Mouse (Mus musculus) intestine, embryonic 15.5 days (tissue): ENCODE measurements around the gene Gm20388. TPM values are rescaled to one million over a fixed set of nuclear protein-coding genes. Genes with fewer than 3 reads are reported as not detected.
A peak's percentile ranks its signal among the peaks of the same experiment; 100 is the strongest.

Experiments
- ATAC-seq: fragments of 200-750 bp; cut with Nextera tagmentation; 2 replicates; pipeline ENCODE4 v1.8.0; 2017; ENCODE audit warnings: moderate TSS enrichment, moderate library complexity
- H3K27ac ChIP-seq: fragments of 300-500 bp; sonication (generic); 2 replicates; pipeline ENCODE4 v1.5.1; 2015; ENCODE audit warnings: mild to moderate bottlenecking, inconsistent platforms
- H3K27me3 ChIP-seq: fragments of 300-500 bp; sonication (generic); replicated peaks from 2 replicates; pipeline ENCODE4 v1.6.1; 2015; ENCODE audit warnings: inconsistent platforms
- H3K36me3 ChIP-seq: fragments of 300-500 bp; sonication (generic); 2 replicates; pipeline ENCODE4 v1.6.1; 2015; ENCODE audit warnings: inconsistent platforms
- H3K4me1 ChIP-seq: fragments of 300-500 bp; sonication (generic); replicated peaks from 2 replicates; pipeline ENCODE4 v1.6.1; 2015; ENCODE audit warnings: inconsistent platforms
- H3K4me2 ChIP-seq: fragments of 300-500 bp; sonication (generic); replicated peaks from 2 replicates; pipeline ENCODE4 v1.6.1; 2015; ENCODE audit warnings: mild to moderate bottlenecking, inconsistent platforms
- H3K4me3 ChIP-seq: fragments of 300-500 bp; sonication (generic); replicated peaks from 2 replicates; pipeline ENCODE4 v1.5.1; 2015; ENCODE audit warnings: inconsistent platforms
- H3K9ac ChIP-seq: fragments of 300-500 bp; sonication (generic); 2 replicates; pipeline ENCODE4 v1.6.1; 2015; ENCODE audit warnings: inconsistent platforms
- H3K9me3 ChIP-seq: fragments of 300-500 bp; sonication (generic); 2 replicates; pipeline ENCODE4 v1.6.1; 2016; ENCODE audit warnings: inconsistent platforms
- WGBS: fragments of 180-500 bp; shearing (Covaris S2); methylation state at CpG from one replicate; pipeline ENCODE4 v1.1.7; 2015; 5-methylcytosine and 5-hydroxymethylcytosine counted together
- polyA plus RNA-seq: library from polyadenylated mRNA; unstranded; fragments of >200 nt; fragmentation: Nextera tagmentation; extraction: Ambion mirVana; gene quantifications from 2 replicates; pipeline ENCODE4 v1.2.1, GENCODE M21; 2015

Gm20388 gene
- polyA plus RNA-seq, 1 experiment from 2014 or later = not detected

DNA sequence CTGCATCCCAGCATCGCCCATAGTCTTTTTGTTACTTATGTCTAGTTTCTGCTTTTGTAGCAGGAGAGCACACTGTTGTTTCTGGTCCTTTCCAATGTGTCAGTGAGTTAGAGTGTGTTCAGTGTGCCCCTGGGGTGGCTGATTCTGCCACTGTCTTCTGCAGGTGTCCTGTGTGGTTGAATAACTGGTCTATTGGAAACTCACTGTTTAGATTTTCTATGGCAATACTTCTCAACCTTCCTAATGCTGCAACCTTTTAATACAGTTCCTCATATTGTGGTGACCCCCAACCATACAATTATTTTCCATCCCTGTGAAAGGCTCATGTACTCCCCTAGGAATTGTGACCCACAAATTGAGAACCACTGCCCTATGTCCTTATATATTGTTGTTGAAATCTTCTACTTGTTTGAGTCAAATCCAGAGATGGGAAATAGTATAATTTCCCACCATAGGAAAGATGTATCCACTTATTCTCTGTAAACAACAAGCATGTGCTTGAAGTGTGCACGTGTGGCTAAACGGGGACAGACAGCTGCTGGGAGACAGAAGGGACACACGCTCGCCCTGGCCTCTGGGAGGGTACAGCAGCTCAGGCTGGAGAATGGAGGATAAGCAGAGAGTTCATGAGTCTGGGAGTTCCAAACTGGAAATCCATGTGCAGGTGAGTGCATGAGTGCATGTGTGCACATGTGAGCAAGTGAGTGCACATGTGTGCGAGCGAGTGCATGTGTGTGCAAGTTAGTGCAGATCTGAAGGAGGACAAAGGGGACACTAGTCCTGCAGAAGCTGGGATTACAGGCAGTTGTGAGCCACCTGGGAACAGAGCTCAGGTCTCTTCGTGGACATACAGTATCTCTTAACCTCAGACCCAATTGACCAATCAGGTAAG is 1931.7 kb downstream of the Gm20388 start:
- H3K27ac ChIP-seq = no peak overlapping the region
- H3K4me3 ChIP-seq = no peak overlapping the region
- H3K36me3 ChIP-seq = no peaks in the 10 kb centered on the region
- no peak overlapping the region for H3K9ac ChIP-seq
- no peaks in the 10 kb centered on the region for H3K27me3 ChIP-seq
- WGBS = 81% methylated on average over 8 of the region's 8 CpGs
- no peak overlapping the region for H3K4me2 ChIP-seq
- H3K4me1 ChIP-seq = no peaks in the 10 kb centered on the region
- ATAC-seq = no peak
- H3K9me3 ChIP-seq = no peaks in the 10 kb centered on the region

DNA sequence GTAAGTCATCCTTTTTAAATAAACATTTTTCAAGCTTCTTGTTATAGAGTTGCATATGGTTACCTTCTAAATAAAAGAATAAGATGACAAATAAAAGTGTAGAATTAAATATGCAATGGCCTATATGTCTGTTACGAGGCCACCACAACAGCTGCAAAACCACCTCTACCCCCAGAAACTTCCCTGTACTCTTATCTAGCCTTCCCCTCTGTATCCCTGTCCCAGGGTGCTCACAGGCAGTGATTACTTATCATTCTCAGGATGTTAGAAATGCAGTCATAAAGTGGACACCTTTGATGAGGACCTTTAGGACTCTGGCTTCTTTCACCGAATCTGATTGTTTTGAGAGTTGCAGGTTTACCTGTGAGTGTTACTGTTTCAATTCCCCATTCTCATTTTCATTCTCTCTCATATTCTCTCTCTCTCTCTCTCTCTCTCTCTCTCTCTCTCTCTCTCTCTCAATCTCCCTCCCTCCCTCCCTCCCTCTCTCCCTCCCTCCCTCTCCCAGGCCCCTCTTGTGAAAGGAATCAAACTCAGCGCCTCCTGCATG is 1932.6 kb downstream of the Gm20388 start:
- Histone ChIP-seq H3K9ac (no peak overlapping the region), H3K36me3 (no peaks in the 10 kb centered on the region), H3K4me3 (no peak overlapping the region), H3K4me2 (no peak overlapping the region), H3K27ac (no peak overlapping the region), H3K9me3 (no peaks in the 10 kb centered on the region), H3K4me1 (no peaks in the 10 kb centered on the region), H3K27me3 (no peaks in the 10 kb centered on the region)
- no peak for ATAC-seq
- 64% methylated on average over 3 of the region's 3 CpGs for WGBS

DNA sequence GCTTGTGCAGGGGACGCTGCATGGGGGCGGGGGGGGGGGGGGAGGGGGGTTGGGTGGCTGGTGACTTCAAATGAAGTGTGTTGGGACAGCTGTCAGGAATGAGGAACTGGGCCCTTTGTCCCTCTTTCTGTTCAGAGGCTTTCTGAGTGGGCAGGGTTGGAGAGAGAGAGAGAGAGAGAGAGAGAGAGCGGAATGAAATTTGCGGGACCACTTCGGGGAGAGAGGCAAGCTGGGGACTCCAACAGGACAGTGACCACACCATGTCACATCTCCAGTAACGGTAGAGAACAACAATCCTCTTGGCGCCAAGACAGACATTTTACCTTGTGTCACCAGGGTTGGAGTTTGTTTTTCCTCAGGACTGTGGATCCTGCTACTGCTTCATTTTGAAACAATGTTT is 1934.1 kb downstream of the Gm20388 start:
- H3K27ac ChIP-seq = no peak overlapping the region
- no peaks in the 10 kb centered on the region for H3K36me3 ChIP-seq
- WGBS = 57% methylated on average over 6 of the region's 7 CpGs
- no peak overlapping the region for H3K4me2 ChIP-seq
- no peak overlapping the region for H3K9ac ChIP-seq
- no peak for ATAC-seq
- H3K4me3 ChIP-seq = no peak overlapping the region
- H3K9me3 ChIP-seq = no peaks in the 10 kb centered on the region
- no peaks in the 10 kb centered on the region for H3K27me3 ChIP-seq
- no peaks in the 10 kb centered on the region for H3K4me1 ChIP-seq

DNA sequence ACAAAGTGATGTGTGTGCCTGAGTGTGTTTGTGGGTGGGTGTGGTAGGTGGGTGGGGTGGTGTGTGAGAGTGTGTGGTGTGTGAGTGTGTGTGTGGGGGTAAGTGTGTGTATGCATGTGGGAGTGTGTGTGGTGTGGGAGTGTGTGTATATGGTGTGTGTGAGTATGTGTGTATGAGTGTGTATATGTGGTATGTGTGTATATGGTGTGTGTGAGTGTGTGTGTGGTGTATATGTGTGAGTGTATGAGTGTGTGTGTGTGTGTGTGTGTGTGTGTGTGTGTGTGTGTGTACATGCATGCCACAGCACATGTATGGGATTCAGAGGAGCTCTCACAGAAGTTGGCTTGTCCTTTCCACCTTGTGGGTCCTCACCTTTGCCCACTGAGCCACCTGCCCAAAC is 1936.2 kb downstream of the Gm20388 start:
- Histone ChIP-seq H3K27me3 (no peaks in the 10 kb centered on the region), H3K9me3 (no peaks in the 10 kb centered on the region), H3K4me3 (no peak overlapping the region), H3K4me1 (peaks cover 13% of the 10 kb centered on the region), H3K4me2 (no peak overlapping the region), H3K27ac (no peak overlapping the region), H3K36me3 (no peaks in the 10 kb centered on the region), H3K9ac (no peak overlapping the region)
- no peak for ATAC-seq

DNA sequence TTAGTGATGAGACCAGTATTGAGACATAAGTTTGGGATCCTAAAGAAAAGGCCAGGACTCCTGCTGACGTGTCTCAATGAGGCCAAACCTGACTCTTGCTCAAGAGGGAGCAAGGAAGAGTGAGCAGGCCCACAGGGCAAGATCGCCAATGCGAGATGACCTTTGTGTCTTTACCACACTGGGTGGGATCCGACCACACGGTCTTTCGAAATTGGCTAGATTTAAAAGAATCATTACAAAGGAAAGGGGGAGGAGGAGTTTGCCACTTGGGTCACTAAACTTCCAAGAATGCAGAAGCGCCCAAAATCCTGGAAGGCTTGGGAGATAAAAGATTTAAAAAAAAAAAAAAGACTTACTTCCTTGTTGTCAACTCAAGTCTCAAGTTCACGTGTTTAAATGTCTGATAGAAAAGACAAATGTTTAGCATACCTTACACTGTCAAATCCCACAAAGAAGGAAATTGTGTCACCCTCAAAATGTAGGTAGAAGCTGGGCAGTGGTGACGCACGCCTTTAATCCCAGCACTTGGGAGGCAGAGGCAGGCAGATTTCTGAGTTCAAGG is 1936.7 kb downstream of the Gm20388 start:
- Histone ChIP-seq H3K4me3 (no peak overlapping the region), H3K27me3 (no peaks in the 10 kb centered on the region), H3K9me3 (no peaks in the 10 kb centered on the region), H3K9ac (no peak overlapping the region), H3K36me3 (no peaks in the 10 kb centered on the region), H3K4me2 (no peak overlapping the region), H3K4me1 (peaks cover 18% of the 10 kb centered on the region), H3K27ac (no peak overlapping the region)
- WGBS = 65% methylated on average over 10 of the region's 10 CpGs
- ATAC-seq = no peak

DNA sequence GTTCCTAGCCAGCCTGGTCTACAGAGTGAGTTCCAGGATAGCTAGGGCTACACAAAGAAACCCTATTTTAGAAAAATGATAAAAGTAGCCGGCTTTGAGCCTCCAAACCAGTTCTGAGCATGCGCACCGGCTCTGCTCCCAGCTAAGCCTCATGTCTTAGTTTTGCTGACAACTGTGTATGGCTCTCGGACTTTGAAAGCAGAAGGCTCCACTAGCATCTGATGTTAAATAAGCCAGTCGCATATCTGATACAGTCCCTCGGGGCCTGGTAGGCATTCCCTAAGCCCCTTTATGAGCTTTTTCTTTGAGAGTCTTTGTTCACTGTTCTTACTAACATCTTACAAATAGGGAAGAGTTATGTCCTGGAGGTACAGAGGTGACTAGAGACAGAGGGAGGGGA is 1937.3 kb downstream of the Gm20388 start:
- Histone ChIP-seq H3K4me1 (peaks cover 18% of the 10 kb centered on the region), H3K36me3 (no peaks in the 10 kb centered on the region), H3K27ac (no peak overlapping the region), H3K4me3 (no peak overlapping the region), H3K27me3 (no peaks in the 10 kb centered on the region), H3K9me3 (no peaks in the 10 kb centered on the region), H3K4me2 (no peak overlapping the region), H3K9ac (no peak overlapping the region)
- WGBS = 68% methylated on average over 6 of the region's 6 CpGs
- no peak for ATAC-seq

DNA sequence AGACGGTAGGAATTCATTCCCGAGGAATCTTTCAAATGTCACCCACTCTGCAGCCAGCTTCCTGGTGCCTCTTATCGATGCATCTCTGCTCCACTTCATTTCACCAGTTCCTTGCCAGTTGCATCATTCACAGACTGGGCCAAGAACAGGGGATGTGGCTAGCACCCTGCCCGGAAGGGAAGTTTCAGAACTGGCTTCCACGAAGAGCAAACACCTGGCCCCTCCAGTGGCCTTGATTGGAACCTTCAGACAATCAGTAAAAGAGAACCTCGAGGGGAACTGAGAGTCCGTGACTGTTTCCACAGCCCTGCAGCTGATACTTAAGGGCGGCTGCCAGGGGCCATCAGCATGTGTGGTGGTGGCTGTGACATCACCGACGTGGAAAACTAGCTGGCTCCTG is 1937.9 kb downstream of the Gm20388 start:
- 63% methylated on average over 10 of the region's 10 CpGs for WGBS

DNA sequence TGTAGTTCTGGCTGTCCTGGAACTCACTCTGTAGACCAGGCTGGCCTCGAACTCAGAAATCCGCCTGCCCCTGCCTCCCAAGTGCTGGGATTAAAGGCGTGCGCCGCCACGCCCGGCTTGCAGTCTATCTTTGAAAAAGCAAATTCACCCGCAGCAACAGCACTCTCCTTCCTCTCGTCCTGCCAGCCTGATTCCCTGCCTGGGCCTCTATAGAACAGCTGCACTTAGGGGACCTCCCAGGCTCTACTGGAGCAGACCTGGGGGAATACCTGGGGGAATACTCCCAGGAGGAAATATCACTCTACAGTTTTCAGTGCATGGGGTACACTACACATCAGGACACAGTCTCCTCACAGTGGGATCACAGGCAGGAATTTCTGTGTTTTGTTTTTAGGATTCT is 1938.7 kb downstream of the Gm20388 start:
- H3K27ac ChIP-seq = no peak overlapping the region
- peaks cover 18% of the 10 kb centered on the region for H3K4me1 ChIP-seq
- H3K9ac ChIP-seq = no peak overlapping the region
- no peaks in the 10 kb centered on the region for H3K36me3 ChIP-seq
- H3K27me3 ChIP-seq = no peaks in the 10 kb centered on the region
- no peak for ATAC-seq
- 70% methylated on average over 9 of the region's 9 CpGs for WGBS
- H3K9me3 ChIP-seq = no peaks in the 10 kb centered on the region
- H3K4me3 ChIP-seq = no peak overlapping the region
- H3K4me2 ChIP-seq = no peak overlapping the region

More for the DNA sequence above, 1937.9 kb downstream of the Gm20388 start:
- no peak for ATAC-seq
- Histone ChIP-seq H3K27me3 (no peaks in the 10 kb centered on the region), H3K4me3 (no peak overlapping the region), H3K27ac (no peak overlapping the region), H3K9ac (no peak overlapping the region), H3K4me2 (no peak overlapping the region), H3K9me3 (no peaks in the 10 kb centered on the region), H3K36me3 (no peaks in the 10 kb centered on the region), H3K4me1 (peaks cover 18% of the 10 kb centered on the region)

DNA sequence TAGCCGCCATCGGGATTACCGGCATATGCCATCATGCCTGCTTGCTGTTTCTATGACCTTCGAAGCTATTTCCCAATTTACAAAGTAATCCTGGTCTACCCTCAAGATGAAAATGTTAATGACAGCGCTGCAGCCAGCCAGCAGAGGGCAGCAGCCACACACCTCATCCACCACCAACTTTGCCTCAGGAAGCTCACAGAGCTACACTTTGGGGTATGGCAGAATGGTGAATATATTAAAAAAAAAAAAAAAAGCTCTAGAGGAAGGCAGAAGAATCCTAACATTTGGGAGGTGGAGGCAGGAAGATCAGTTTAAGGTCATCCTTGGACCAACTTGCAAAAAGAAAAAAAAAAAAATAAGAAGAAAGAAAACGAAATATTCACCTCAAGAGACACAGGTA is 1939.4 kb downstream of the Gm20388 start:
- Histone ChIP-seq H3K27ac (no peak overlapping the region), H3K27me3 (no peaks in the 10 kb centered on the region), H3K4me1 (peaks cover 18% of the 10 kb centered on the region), H3K9me3 (no peaks in the 10 kb centered on the region), H3K4me3 (no peak overlapping the region), H3K36me3 (no peaks in the 10 kb centered on the region), H3K9ac (no peak overlapping the region), H3K4me2 (no peak overlapping the region)
- WGBS = 17% methylated on average over 6 of the region's 6 CpGs
- no peak for ATAC-seq

DNA sequence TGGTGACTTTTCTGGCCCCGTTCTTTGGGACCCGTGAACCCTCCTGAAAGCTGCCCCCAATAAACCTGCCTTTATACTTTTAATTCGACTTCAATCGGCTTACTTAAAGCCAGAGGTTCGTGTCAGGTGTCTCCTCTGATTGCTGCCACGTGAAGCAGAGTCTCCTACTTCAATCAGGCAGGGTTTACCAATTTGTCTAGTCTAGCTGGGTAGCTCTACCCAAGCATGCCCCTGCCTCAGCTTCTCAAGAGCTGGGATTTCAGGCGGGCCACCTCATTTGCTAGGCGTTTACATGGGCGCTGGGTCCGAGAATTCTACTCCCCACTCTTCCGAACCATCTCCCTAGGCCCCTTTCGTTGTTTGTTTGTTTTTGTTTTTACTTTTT is 1939.8 kb downstream of the Gm20388 start:
- 45% methylated on average over 12 of the region's 12 CpGs for WGBS
- no peak overlapping the region; the same call in 1 of the 2 replicates for H3K9ac ChIP-seq
- H3K27ac ChIP-seq = no peak overlapping the region
- H3K4me2 ChIP-seq = peak overlapping the region; percentile 66
- ATAC-seq = no peak; the same call in 1 of the 2 replicates
- H3K27me3 ChIP-seq = no peaks in the 10 kb centered on the region
- H3K9me3 ChIP-seq = no peaks in the 10 kb centered on the region
- no peaks in the 10 kb centered on the region for H3K36me3 ChIP-seq
- peaks cover 18% of the 10 kb centered on the region for H3K4me1 ChIP-seq
- no peak overlapping the region for H3K4me3 ChIP-seq

DNA sequence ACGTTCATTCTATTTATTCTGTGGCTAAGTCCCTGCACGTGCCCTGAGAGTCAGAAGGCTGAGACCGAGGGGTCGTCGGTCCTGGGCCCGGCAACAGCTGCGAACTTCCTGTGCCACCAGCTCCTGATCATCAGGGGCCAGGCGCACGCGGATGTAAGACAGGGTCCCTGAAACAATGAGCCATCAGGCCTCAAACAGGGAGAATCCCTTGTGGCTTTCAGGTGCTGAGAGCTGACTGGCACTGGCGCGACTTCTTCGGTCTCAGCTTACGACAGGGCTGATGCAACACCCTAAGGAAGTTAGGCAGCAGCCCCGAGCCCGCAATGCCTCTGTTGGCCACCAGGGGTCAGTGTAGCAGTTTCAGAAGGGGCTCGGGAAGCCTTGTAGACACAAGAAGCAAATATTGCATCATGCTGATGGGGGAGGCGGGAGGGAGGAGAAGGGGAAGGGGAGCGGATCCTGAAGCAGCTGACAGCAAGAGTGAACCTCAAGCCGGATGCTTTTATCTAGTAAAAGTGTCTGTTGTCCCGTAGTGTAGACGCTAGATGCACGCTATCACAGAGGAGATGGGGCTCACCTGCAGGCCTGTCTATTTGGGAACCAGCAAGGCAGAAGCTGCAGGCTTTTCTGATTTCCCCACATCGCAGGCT is 1940.3 kb downstream of the Gm20388 start:
- no peaks in the 10 kb centered on the region for H3K9me3 ChIP-seq
- H3K9ac ChIP-seq = peak overlapping the region; percentile 43; the same call in 1 of the 2 replicates
- H3K4me1 ChIP-seq = peaks cover 18% of the 10 kb centered on the region
- no peaks in the 10 kb centered on the region for H3K27me3 ChIP-seq
- peak; percentile 90 for ATAC-seq
- WGBS = 3% methylated on average over 24 of the region's 24 CpGs
- peak overlapping the region; percentile 66 for H3K4me2 ChIP-seq
- 0 out of 2 replicates have a peak overlapping the region, but pooled peaks have one; percentile 15 for H3K4me3 ChIP-seq
- no peaks in the 10 kb centered on the region for H3K36me3 ChIP-seq
- no peak overlapping the region for H3K27ac ChIP-seq

DNA sequence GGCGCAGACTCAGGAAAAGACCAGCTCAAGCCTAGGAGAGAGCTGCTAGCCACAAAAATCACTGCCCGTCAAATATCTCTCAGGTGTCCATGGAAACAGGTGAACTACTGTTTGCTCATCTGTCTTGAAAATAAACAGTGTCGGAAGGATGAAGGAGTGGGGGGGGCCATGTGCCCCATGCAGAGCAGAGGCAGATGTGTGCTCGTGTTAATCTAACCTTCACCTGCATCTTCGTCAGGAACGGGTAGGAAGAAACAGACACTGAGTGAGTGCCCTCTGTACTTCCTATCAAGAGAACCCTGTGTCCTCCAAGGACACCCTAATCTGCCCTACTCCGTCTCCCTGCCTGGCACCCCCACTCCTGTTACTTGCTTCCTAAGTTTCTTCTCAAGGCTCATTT is 1941.1 kb downstream of the Gm20388 start:
- H3K27me3 ChIP-seq = no peaks in the 10 kb centered on the region
- H3K9ac ChIP-seq = no peak overlapping the region
- no peak overlapping the region for H3K4me2 ChIP-seq
- no peaks in the 10 kb centered on the region for H3K9me3 ChIP-seq
- H3K4me3 ChIP-seq = no peak overlapping the region
- H3K4me1 ChIP-seq = peaks cover 18% of the 10 kb centered on the region
- H3K27ac ChIP-seq = no peak overlapping the region
- no peaks in the 10 kb centered on the region for H3K36me3 ChIP-seq
- peak; percentile 5; the same call in 1 of the 2 replicates for ATAC-seq
- WGBS = 41% methylated on average over 7 of the region's 7 CpGs
